Mouse (Mus musculus): Measurements from ENCODE around the gene Tspan32. TPM values are rescaled to one million over a fixed set of nuclear protein-coding genes. Genes with fewer than 3 reads are reported as not detected.

Tspan32 gene
- total RNA-seq, 2 experiments from 2014 or later = 0.17 TPM; not detected in 1

- DNase-seq (ENCODE audit: low spot score in 2 of 2) = no peak
Measured at GRCm38 (mm10) chr7:143031816-143032215, 27.0 kb downstream of the Tspan32 start.

GRCm38 (mm10) chr7:143033581-143033980, 28.7 kb downstream of the Tspan32 start:
- no peak for DNase-seq (ENCODE audit: low spot score in 2 of 2)

- no peak for DNase-seq (ENCODE audit: low spot score in 2 of 2)
Measured at GRCm38 (mm10) chr7:143034112-143034511, 29.3 kb downstream of the Tspan32 start.

- DNase-seq (ENCODE audit: low spot score in 2 of 2) = no peak
Measured at GRCm38 (mm10) chr7:143034519-143035450, 29.9 kb downstream of the Tspan32 start.

- DNase-seq (ENCODE audit: low spot score in 2 of 2) = no peak
Measured at GRCm38 (mm10) chr7:143036787-143037186, 31.9 kb downstream of the Tspan32 start.

GRCm38 (mm10) chr7:143037306-143037705, 32.5 kb downstream of the Tspan32 start:
- no peak for DNase-seq (ENCODE audit: low spot score in 2 of 2)

- no peak for DNase-seq (ENCODE audit: low spot score in 2 of 2)
Measured at GRCm38 (mm10) chr7:143038174-143038931, 33.5 kb downstream of the Tspan32 start.

GRCm38 (mm10) chr7:143040561-143040960, 35.7 kb downstream of the Tspan32 start:
- DNase-seq (ENCODE audit: low spot score in 2 of 2) = no peak

- no peak for DNase-seq (ENCODE audit: low spot score in 2 of 2)
Measured at GRCm38 (mm10) chr7:143041138-143041822, 36.4 kb downstream of the Tspan32 start.

GRCm38 (mm10) chr7:143042089-143042488, 37.2 kb downstream of the Tspan32 start:
- DNase-seq (ENCODE audit: low spot score in 2 of 2) = no peak

- DNase-seq (ENCODE audit: low spot score in 2 of 2) = no peak
Measured at GRCm38 (mm10) chr7:143042897-143043300, 38.1 kb downstream of the Tspan32 start.

- no peak for DNase-seq (ENCODE audit: low spot score in 2 of 2)
Measured at GRCm38 (mm10) chr7:143044049-143044825, 39.4 kb downstream of the Tspan32 start.

- DNase-seq (ENCODE audit: low spot score in 2 of 2) = no peak
Measured at GRCm38 (mm10) chr7:143044826-143045206, 40.0 kb downstream of the Tspan32 start.

GRCm38 (mm10) chr7:143046358-143046757, 41.5 kb downstream of the Tspan32 start:
- DNase-seq (ENCODE audit: low spot score in 2 of 2) = no peak

- DNase-seq (ENCODE audit: low spot score in 2 of 2) = no peak
Measured at GRCm38 (mm10) chr7:143049331-143049730, 44.5 kb downstream of the Tspan32 start.

- DNase-seq (ENCODE audit: low spot score in 2 of 2) = no peak
Measured at GRCm38 (mm10) chr7:143049841-143050816, 45.3 kb downstream of the Tspan32 start.

- no peak for DNase-seq (ENCODE audit: low spot score in 2 of 2)
Measured at GRCm38 (mm10) chr7:143051316-143051715, 46.5 kb downstream of the Tspan32 start.

GRCm38 (mm10) chr7:143052626-143053007, 47.8 kb downstream of the Tspan32 start, which contains the start of gene Cd81:
Cd81 (plus strand) TSS chr7:143052739.
- DNase-seq (ENCODE audit: low spot score in 2 of 2) = peak; percentile 66 to 86
